Mouse (Mus musculus) adrenal gland, adult 18-20 months (tissue): ENCODE results near the gene Hdc. TPM values are rescaled to one million over a fixed set of nuclear protein-coding genes. Genes with fewer than 3 reads are reported as not detected.

ENCODE experiments used
- DNase-seq, 2 experiments: peaks; one replicate each; pipeline ENCODE4 v3.0.0; 2021 to 2022; ENCODE audit warnings: low spot score in 2 of 2
- total RNA-seq, 2 experiments: library from RNA; stranded (reverse); gene quantifications; 1 replicate in 1 of 2; 2 replicates in 1 of 2; pipeline ENCODE4 v1.2.3; 2021

Gene Hdc
- total RNA-seq, 2 experiments from 2014 or later, result 11.0 to 51.9 TPM

DNA sequence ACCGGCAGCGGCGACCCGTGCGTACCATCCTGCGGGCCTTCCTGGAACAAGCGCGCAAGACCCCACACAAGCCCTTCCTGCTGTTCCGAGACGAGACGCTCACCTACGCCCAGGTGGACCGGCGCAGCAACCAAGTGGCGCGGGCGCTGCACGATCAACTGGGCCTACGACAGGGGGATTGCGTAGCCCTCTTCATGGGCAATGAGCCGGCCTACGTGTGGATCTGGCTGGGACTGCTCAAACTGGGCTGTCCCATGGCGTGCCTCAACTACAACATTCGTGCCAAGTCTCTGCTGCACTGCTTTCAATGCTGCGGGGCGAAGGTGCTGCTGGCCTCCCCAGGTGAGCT lies 65.8 kb downstream of the Hdc start:
- no peak for DNase-seq

DNA sequence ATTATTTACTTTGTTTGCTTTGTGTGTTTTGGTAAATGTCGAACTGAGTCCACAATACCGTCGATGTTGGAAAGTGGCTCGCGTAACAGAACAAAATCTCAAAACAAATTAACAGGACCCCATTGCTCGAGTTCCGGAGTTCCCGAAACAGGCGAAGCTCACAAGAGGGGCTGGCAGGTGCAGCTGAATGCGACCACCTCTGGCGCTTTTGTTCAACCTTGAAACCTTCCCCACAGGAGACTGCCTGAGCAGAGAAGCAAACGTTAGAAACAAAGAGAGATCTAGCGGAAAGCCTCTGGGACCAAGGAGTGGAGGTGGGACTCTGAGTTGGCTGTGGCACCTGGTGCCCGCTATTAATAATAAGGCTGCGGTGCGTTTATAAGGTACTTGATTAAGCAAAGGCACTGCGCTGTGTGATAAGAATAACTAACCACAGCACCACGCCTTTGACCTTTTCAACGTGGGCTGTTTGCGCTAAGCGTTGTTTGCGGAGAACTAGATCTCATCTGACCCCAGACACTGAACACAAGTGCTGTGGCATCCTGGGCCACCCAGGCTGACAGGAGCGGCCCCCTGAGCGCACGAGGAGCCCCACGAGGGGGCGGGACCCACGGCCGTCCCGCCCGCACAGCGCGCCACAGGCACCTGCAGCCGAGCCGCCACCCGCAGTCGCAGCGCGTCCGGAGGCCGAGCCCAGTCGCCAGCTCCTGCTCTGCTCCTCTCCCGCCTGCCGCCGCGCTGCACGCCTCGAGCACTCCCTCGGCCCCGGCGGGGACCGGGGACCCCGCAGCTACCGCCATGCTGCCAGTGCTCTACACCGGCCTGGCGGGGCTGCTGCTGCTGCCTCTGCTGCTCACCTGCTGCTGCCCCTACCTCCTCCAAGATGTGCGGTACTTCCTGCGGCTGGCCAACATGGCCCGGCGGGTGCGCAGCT lies 66.5 kb downstream of the Hdc start, which contains the start of gene Slc27a2:
Gene Slc27a2 (plus strand): TSS at position 51 of the 934 bp plus-strand sequence.
- peak; percentile 24 to 29 for DNase-seq

DNA sequence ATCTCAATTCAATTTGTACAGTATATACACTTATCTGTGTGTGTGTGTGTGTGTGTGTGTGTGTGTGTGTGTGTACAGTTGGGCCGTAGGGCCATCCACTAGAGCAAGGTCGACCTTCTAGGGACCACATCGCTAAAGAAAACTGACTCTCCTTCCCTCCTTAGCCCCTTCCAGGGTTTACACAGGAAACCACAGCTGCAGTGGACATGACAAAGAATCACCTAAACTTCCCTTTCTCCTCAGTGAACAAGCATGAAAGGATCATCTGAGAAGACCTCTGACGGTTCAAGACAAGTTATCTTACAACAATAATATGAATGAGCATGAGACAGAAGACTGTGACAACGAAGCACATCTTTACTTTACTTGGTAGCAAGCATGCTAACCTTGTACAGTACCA lies 67.2 kb downstream of the Hdc start:
- DNase-seq, result no peak

DNA sequence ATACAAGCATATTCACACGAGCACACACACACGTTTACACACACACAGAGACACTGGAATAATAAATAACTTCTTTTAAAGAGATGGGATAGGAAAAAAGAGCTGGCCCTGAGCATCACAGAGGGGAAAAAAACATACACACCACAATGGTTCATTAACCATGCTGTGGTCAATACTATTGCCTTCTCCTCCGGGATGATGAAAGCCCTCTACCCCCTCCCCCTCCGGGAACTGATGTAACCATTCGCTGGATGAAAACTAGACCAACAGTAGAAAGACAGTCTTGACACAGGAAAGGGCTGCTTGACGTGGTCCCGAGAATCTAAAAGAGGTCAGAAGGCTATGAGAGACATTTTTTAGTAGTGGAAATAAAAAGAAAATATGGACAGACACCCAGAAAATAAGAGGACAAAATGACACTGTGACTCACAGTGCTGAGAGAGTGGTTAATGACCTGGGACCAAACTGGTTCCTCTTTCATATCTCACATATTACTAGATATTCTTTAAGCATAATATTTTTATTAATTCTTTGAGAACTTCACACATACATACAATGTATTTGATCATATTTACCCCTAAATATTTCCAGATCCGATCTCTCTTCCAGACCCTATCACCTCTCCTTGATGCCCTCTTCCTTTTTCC lies 67.7 kb downstream of the Hdc start:
- DNase-seq, result no peak

DNA sequence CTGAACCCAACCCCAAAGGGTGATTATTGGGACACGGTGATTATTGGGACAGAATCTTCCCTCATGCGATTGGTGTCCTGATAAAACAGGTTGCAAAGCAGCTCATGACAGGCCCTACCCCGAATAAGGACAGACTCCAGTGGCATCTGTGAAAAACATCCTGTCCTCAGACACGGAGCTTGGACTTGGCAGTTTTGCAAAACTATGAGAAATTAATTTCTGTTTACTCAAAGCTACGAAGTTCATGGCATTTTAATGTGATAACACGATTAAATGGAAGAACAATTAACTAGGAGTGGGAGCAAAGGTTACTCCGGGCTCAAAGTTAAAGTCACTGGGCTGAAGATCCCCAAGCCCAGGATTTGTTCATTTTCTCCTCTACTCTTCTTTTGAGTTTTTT lies 69.4 kb downstream of the Hdc start:
- DNase-seq, result no peak

DNA sequence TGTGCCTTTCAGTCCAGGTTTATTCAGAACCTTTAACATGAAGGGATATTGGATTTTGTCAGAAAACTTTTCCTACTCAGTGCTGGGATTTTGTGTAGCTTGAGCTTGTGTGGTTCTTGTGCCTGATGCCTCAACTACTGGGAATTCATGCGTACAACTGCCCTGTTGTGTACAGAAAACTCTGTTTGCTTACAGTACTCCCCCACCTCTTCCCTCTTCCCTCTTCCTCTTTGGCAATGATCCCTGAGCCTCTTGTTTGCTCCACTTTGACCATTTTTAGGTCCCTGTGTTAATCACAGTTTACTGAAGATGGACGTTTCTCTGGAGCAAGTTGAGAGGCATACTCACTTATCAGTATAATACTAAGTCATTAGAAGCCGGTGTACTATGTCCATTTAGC lies 72.7 kb downstream of the Hdc start:
- no peak for DNase-seq

DNA sequence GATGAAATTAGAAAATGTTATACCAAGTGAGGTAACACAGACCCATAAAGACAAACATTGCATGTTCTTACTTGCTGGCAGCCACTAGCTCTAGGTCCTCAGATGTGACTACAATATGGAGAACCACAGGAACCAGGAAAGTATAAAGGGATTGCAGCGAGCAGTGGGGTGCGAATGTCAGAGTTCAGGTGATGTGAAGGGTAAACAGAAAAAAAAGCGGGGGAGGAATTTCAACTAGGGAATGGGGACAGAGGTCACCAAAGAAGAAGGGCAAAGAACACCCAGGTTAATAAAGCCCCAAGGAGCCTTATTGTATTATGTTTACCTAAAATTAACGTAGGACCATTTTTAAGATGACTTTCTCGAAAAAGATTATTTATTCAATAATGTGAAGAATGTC lies 73.8 kb downstream of the Hdc start:
- DNase-seq, result no peak

Other genes starting within 250 kb of the Hdc start
- 1 to 10 TPM; 1.5 to 3.0 TPM for gene Atp8b4, start 118.6 kb downstream of the Hdc start, total RNA-seq
- gene Slc27a2, start 66.9 kb downstream of the Hdc start, total RNA-seq, result 10 to 100 TPM; 20.9 to 24.6 TPM
- 10 to 100 TPM; 12.9 to 23.8 TPM for gene Gabpb1, start 57.0 kb upstream of the Hdc start, total RNA-seq
- 10 to 100 TPM; 67.4 to 77.4 TPM for gene Usp8, start 88.0 kb upstream of the Hdc start, total RNA-seq
- not detected for gene Usp50, start 164.2 kb upstream of the Hdc start, total RNA-seq